Mouse (Mus musculus) retina, postnatal 7 days (tissue): ENCODE measurements around the gene Mcm8.

Experiments
- DNase-seq: peaks from one replicate; pipeline ENCODE4 v3.0.0-alpha.2; 2012; ENCODE audit warnings: low read depth, low spot score

The Mcm8 gene

DNA sequence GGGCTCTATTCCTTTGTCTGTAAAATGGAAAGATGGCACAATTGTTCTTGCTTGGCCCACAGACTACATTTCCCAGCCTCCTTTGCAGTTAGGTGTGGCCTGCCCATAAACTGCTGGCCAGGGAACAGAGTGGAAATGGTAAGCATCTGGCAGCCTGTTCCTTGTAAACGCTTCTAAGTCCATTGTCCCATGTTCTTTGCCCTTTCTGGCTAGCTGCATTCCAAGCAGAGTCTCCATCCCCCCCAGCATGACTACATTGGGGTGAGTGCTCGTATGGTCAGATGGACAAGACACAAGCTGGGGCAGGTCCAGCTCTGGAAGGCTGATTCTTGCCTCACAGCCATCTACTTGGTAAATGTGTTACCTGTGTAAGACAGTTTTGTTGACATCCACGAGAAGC, 55.7 kb downstream of the Mcm8 start:
- no peak for DNase-seq

DNA sequence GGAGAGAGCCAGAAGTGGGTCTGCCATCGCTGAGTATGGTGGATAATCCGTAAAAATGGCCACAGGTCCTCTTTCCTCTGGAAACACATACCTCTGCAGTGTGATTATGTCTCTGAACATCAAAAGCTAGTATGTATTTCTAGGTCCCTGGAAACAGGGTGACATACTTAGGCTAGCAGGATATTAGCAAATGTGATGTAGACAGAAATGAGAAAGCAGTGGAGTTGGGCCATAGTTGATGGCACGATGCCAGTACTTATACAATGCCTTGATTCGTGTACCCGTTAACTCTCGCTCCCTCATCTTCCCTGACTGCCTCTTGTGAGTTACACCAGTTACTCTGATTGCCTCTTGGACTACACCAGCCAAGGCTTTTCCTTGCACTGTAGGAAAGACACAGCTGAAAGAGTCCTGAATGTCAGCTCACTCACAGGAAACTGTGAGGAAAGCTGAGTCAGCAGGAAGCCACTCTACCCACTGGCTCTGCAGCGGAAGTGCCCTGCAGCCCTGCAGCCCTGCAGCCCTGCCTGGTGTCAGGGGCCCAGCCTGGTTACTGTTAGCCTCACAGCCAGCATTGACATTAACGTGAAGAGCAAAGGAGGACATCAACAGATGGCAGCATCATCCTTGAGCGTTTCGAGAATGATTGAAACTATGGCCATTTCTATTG, 57.9 kb downstream of the Mcm8 start:
- no peak for DNase-seq

DNA sequence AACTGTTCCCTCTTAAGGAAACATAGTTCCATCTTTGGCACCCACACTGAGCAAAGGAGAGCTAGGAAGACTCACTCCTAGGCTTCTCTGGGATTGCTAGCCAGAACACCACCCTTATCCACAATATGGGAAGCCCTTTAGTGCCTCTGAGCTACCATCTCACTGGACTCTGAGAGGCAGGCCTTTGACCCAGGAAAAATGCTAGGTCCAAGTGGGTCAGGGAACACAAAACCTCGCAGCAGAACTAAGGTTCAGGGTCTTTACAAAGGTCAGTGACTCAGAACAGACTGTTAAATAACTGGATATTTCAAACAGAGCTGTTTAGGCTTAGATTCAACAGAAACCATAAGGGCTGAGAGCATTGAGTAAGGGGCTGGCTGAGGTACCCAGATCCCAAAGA, 61.0 kb downstream of the Mcm8 start:
- no peak for DNase-seq

DNA sequence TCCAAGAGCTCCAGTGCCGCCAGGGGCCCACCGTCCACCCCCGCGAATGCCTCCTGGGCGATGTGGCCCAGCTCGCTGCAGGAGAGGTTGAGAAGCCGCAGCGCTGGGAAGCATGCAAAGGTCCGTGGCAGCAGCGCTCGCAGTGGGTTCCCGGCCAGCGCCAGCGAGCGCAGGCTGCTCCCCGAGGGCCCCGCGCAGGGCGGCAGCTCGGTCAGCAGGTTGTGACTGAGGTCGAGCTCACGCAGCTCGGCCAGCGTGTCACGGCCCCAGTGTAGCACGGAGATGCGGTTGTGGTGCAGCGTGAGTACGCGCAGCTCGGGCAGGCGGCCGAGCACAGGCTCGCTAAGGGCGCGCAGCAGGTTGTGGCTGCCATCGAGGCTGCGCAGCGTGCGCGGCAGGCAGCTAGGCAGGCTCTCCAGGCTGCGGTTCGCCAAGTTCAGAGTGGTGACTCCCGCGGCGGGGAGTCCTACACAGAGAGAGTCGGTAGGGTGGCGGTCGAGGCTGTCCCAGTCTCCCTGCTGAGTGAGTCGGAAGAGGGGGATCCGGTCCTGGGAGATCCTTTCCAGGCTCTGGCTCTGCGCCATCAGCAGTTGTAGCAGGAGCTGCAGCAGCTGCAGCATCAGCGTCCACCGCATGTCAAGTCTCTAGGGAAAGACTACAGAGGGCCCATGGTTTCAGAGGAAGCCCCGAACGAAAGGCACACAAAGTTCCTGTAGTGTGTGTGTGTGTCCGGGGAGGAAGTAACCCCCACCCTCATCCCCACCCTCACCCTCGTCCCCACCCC, 63.5 kb downstream of the Mcm8 start:
- peak; percentile 16 for DNase-seq

DNA sequence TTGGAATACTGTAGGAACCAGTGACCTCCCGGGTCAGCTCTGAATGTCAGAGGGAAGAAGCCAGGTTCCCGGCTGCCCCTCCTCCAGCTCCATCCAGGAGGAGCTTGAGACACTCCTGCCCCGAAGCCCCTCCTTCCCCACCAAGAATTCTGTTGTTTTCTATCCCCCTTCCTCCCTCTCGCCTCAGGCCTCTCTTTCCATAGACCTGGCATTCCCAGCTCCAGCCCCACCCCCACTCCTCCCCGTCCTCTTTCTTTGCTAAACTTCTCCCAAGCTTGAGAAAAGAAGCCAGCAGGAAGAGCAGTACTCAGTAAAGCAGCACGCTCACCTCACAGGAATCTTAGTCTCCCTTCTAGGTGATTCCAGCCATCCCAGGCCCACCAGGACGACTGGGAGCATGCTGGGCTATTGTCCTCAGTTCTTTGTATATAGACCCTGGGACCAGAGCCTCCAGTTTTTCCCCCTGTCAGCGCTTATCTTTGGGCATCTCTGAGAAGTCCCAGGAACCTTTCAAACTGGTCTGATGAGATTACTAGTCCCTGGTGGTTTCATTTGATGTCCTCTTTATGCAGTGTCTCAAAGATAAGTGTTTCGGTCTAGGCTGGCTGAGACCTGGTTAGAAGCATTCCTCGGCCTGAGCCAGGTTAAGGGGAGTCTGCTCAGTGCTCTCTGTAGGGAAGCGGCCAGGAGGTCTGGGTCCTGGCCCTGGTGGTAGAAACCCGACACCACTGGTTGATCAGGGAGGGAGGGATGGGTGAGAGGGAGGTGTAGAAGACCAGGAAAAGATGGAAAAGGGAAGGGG, 65.1 kb downstream of the Mcm8 start, which contains the start of gene Lrrn4:
Gene Lrrn4, minus strand, starts transcription at position 48 of the 802 bp plus-strand sequence.
- DNase-seq, result no peak

DNA sequence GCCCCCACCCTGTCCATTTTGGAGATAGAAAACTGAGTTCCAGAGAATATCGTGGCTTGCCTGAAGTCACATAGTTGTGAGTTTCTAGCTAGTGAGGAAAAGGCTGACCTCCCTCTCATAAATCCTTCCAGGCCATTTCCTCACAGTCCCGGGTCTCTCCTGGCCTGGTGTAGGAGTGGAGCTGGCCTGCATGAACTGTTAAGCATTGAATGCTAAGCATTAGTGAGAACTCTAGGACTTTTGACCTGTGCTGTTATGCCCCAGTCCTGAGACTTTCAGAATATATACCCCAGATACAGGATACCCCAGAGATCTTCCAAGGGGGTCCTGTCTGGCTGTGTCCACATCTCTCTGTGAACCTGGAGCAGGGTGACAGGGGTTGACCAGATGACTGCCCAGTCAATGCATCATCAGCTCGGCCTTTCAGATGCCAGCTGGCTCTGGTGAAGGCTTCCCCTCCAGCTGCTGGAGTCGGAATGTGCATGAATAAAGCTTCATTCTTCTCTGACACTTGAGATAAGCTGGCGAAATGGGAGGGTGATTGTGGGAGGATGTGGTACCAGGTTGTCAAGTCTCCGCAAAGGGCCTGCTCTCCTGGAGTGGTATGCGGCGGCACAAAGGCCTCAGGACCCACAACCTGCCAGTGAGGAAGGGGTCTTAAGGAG, 68.5 kb downstream of the Mcm8 start:
- no peak for DNase-seq

DNA sequence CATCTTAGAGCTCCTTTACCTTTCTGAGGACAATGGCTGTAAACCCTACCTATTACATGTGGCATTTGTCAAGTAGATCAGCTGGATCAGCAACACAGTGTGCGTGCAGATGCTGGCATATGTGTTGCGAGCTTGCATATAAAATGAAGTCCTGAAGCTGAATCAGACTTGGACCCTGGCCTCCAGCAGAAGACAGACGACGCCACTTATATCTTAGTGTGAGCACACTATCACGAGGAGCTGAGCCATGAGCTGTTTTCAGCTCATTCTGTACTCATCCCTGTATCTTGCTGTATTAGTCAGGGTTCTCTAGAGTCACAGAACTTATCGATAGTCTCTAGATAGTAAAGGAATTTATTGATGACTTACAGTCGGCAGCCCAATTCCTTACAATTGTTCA, 69.4 kb downstream of the Mcm8 start:
- DNase-seq, result no peak
